Mouse (Mus musculus) forebrain, embryonic 16.5 days (tissue): ENCODE data around the gene Lsm2. TPM values are rescaled to one million over a fixed set of nuclear protein-coding genes. Genes with fewer than 3 reads are reported as not detected.
"Not testable (repeated sequence)": the region's sequence is repeated elsewhere in the genome, so short reads cannot be mapped to it uniquely, and the experiment has no call there.

ENCODE experiments used
- ATAC-seq: fragments of 200-750 bp; cut with Nextera tagmentation; 2 replicates; pipeline ENCODE4 v1.8.0; 2017; ENCODE audit warnings: mild to moderate bottlenecking, moderate library complexity
- H3K27ac ChIP-seq: fragments of 300-500 bp; sonication (generic); 2 replicates; pipeline ENCODE4 v1.5.1; 2014; ENCODE audit warnings: low read length, control low read depth
- H3K27me3 ChIP-seq: fragments of 300-500 bp; sonication (generic); replicated peaks from 2 replicates; pipeline ENCODE4 v1.6.1; 2014; ENCODE audit warnings: low read length; ENCODE audit not compliant: control insufficient read depth, insufficient read depth
- H3K36me3 ChIP-seq: fragments of 300-500 bp; sonication (generic); 2 replicates; pipeline ENCODE4 v1.6.1; 2014; ENCODE audit not compliant: control insufficient read depth, insufficient read depth
- H3K4me1 ChIP-seq: fragments of 300-500 bp; sonication (generic); replicated peaks from 2 replicates; pipeline ENCODE4 v1.6.1; 2014; ENCODE audit warnings: low read length; ENCODE audit not compliant: control insufficient read depth, insufficient read depth
- H3K4me2 ChIP-seq: fragments of 300-500 bp; sonication (generic); 2 replicates; pipeline ENCODE4 v1.6.1; 2014; ENCODE audit warnings: mild to moderate bottlenecking, low read length, control low read depth
- H3K4me3 ChIP-seq: fragments of 300-500 bp; sonication (generic); replicated peaks from 2 replicates; pipeline ENCODE4 v1.5.1; 2014; ENCODE audit warnings: mild to moderate bottlenecking, low read length, control low read depth
- H3K9ac ChIP-seq: fragments of 300-500 bp; sonication (generic); replicated peaks from 2 replicates; pipeline ENCODE4 v1.6.1; 2014; ENCODE audit warnings: low read depth, low read length, control low read depth
- H3K9me3 ChIP-seq: fragments of 300-500 bp; sonication (generic); 2 replicates; pipeline ENCODE4 v1.6.1; 2016; ENCODE audit warnings: low read length; ENCODE audit not compliant: control insufficient read depth
- WGBS: fragments of 180-500 bp; shearing (Covaris S2); extraction: QIAGEN DNeasy Blood & Tissue Kit; methylation state at CpG from one replicate; pipeline ENCODE4 v1.1.7; 2014; 5-methylcytosine and 5-hydroxymethylcytosine counted together
- polyA plus RNA-seq: library from polyadenylated mRNA; unstranded; fragments of >200 nt; fragmentation: Nextera tagmentation; extraction: Ambion mirVana; gene quantifications from 2 replicates; pipeline ENCODE4 v1.2.1, GENCODE M21; 2015

Gene Lsm2
- polyA plus RNA-seq, 1 experiment from 2014 or later: 121 TPM

DNA sequence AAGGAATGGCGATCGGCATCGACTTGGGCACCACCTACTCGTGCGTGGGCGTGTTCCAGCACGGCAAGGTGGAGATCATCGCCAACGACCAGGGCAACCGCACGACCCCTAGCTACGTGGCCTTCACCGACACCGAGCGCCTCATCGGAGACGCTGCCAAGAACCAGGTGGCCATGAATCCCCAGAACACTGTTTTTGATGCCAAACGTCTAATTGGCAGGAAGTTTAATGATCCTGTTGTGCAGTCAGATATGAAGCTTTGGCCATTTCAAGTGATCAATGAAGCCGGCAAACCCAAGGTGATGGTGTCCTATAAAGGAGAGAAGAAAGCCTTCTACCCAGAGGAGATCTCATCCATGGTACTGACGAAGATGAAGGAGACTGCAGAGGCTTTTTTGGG is 4.7 kb upstream of the Lsm2 start:
- H3K9me3 ChIP-seq: no peaks in the 10 kb centered on the region
- H3K27me3 ChIP-seq: no peaks in the 10 kb centered on the region
- H3K36me3 ChIP-seq: no peaks in the 10 kb centered on the region
- no peak overlapping the region for H3K4me2 ChIP-seq
- no peak overlapping the region for H3K27ac ChIP-seq
- H3K9ac ChIP-seq: no peak overlapping the region
- H3K4me1 ChIP-seq: peaks cover 14% of the 10 kb centered on the region
- 95% methylated on average over 20 of the region's 20 CpGs for WGBS
- no peak overlapping the region for H3K4me3 ChIP-seq
- ATAC-seq: no peak

- H3K4me1 ChIP-seq: peaks cover 17% of the 10 kb centered on the region
- no peaks in the 10 kb centered on the region for H3K27me3 ChIP-seq
- H3K36me3 ChIP-seq: no peaks in the 10 kb centered on the region
- no peak overlapping the region for H3K27ac ChIP-seq
- WGBS: 92% methylated on average over 27 of the region's 27 CpGs
- H3K4me2 ChIP-seq: no peak overlapping the region
- no peak overlapping the region for H3K4me3 ChIP-seq
- no peaks in the 10 kb centered on the region for H3K9me3 ChIP-seq
- H3K9ac ChIP-seq: no peak overlapping the region
- ATAC-seq: no peak
Measured at GRCm38 (mm10) chr17:34978239-34978638, 3.4 kb upstream of the Lsm2 start.

GRCm38 (mm10) chr17:34979631-34980030 is 2.0 kb upstream of the Lsm2 start:
- Histone ChIP-seq H3K4me1 (peaks cover 17% of the 10 kb centered on the region), H3K27me3 (no peaks in the 10 kb centered on the region), H3K36me3 (no peaks in the 10 kb centered on the region), H3K9ac (no peak overlapping the region), H3K27ac (no peak overlapping the region), H3K9me3 (no peaks in the 10 kb centered on the region), H3K4me3 (no peak overlapping the region), H3K4me2 (no peak overlapping the region)
- no peak for ATAC-seq
- 94% methylated on average over 4 of the region's 4 CpGs for WGBS

DNA sequence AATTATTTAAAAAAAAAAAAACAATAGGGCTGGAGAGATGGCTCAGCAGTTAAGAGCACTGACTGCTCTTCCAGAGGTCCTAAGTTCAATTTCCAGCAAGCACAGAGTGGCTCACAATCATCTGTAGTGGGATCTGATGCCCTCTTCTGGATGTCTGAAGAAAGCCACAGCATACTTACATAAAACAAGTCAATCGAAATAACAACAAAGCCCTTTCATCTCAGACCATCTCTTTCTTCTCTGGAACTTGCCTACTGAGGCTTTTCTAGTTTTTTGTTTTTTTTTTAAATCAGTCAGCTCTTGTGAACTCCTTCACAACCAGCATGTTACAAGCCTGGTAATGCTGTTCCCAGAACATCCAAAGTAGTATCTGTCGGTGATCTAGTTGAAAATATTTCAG is 1.0 kb upstream of the Lsm2 start:
- Histone ChIP-seq H3K4me1 (peaks cover 17% of the 10 kb centered on the region), H3K4me3 (peak overlapping the region; percentile 89), H3K36me3 (no peaks in the 10 kb centered on the region), H3K9ac (peak overlapping the region; percentile 96), H3K27me3 (no peaks in the 10 kb centered on the region), H3K9me3 (no peaks in the 10 kb centered on the region), H3K27ac (peak overlapping the region; percentile 20; the same call in 1 of the 2 replicates), H3K4me2 (peak overlapping the region; percentile 93)
- WGBS: 17% methylated on average over 2 of the region's 2 CpGs
- ATAC-seq: no peak

- under 1% methylated on average over 15 of the region's 15 CpGs for WGBS
- H3K4me3 ChIP-seq: peak overlapping the region; percentile 89
- no peak; the same call in 1 of the 2 replicates for ATAC-seq
- H3K4me1 ChIP-seq: peaks cover 17% of the 10 kb centered on the region
- peak overlapping the region; percentile 93 for H3K4me2 ChIP-seq
- peak overlapping the region; percentile 98 for H3K27ac ChIP-seq
- peak overlapping the region; percentile 96 for H3K9ac ChIP-seq
- no peaks in the 10 kb centered on the region for H3K9me3 ChIP-seq
- peaks cover 6% of the 10 kb centered on the region for H3K36me3 ChIP-seq
- no peaks in the 10 kb centered on the region for H3K27me3 ChIP-seq
Measured at GRCm38 (mm10) chr17:34982328-34982727, 666 bp downstream of the Lsm2 start.

DNA sequence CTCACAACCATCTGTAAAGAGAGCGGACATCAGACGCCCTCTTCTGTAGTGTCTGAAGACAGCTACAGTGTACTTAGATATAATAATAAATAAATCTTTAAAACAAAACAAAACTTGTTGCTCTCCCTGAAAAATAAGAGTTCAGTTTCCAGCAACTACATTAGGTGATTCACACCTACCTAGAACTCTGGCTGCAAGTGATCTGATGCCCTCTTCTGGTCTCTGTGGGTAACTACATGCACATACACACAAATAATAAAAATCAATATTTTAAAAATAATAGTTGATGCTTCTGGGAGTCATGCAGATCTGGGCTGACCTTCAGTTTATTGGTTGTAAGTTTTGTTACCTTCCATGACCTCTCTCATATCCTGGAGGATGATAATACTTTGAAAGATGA is 2.6 kb downstream of the Lsm2 start:
- no peaks in the 10 kb centered on the region for H3K9me3 ChIP-seq
- H3K36me3 ChIP-seq: peaks cover 6% of the 10 kb centered on the region
- peaks cover 17% of the 10 kb centered on the region for H3K4me1 ChIP-seq
- WGBS: 69% methylated on average over 2 of the region's 2 CpGs
- H3K27ac ChIP-seq: no peak overlapping the region
- H3K9ac ChIP-seq: no peak overlapping the region
- H3K4me2 ChIP-seq: no peak overlapping the region
- no peak for ATAC-seq
- no peak overlapping the region for H3K4me3 ChIP-seq
- no peaks in the 10 kb centered on the region for H3K27me3 ChIP-seq

- H3K27me3 ChIP-seq: no peaks in the 10 kb centered on the region
- no peaks in the 10 kb centered on the region for H3K9me3 ChIP-seq
- no peaks in the 10 kb centered on the region for H3K36me3 ChIP-seq
Measured at GRCm38 (mm10) chr17:34994751-34995150, 13.1 kb downstream of the Lsm2 start.

DNA sequence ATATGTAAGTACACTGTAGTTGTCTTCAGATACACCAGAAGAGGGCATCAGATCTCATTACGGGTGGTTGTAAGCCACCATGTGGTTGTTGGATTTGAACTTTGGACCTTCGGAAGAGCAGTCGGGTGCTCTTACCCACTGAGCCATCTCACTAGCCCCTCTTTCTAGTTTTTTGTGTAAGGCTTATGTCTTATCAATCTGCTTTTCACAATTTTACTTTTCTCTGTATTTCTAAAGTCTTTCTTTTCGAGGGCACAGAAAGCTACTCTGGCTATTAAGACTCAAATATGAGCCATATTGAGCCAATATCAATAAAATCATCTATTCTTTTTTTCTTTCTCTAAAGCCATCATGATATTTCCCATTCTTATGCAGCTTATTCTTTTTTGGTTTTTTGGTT is 13.5 kb downstream of the Lsm2 start:
- H3K4me3 ChIP-seq, H3K27ac ChIP-seq, H3K27me3 ChIP-seq, H3K4me1 ChIP-seq, H3K4me2 ChIP-seq, H3K36me3 ChIP-seq, ATAC-seq, H3K9me3 ChIP-seq, H3K9ac ChIP-seq: not testable (repeated sequence)
- WGBS: 96% methylated on average over 4 of the region's 4 CpGs

More at GRCm38 (mm10) chr17:34994751-34995150, 13.1 kb downstream of the Lsm2 start:
- Histone ChIP-seq H3K4me3 (no peak overlapping the region), H3K4me2 (no peak overlapping the region), H3K9ac (no peak overlapping the region), H3K4me1 (peaks cover 5% of the 10 kb centered on the region), H3K27ac (no peak overlapping the region)
- no peak for ATAC-seq

DNA sequence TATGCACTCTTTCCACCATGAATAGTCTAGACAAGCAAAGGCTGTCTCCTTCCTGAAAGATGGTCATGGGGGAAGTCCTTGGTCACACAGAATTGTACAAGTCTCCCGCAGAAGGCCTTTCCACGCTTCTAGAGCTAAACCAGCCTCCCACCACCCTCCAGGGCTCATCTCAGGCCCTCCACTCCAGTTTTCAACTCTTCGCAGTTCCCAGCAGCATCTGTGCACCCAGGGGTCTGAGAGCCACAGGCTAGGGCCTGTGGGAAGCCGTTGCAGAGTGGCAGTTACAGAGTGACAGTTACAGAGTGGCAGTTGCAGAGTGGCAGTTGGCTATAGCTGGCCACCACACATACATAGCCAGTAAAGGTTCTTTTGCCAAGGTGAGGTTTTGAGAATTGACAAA is 14.3 kb downstream of the Lsm2 start:
- 99% methylated on average over 4 of the region's 4 CpGs for WGBS

DNA sequence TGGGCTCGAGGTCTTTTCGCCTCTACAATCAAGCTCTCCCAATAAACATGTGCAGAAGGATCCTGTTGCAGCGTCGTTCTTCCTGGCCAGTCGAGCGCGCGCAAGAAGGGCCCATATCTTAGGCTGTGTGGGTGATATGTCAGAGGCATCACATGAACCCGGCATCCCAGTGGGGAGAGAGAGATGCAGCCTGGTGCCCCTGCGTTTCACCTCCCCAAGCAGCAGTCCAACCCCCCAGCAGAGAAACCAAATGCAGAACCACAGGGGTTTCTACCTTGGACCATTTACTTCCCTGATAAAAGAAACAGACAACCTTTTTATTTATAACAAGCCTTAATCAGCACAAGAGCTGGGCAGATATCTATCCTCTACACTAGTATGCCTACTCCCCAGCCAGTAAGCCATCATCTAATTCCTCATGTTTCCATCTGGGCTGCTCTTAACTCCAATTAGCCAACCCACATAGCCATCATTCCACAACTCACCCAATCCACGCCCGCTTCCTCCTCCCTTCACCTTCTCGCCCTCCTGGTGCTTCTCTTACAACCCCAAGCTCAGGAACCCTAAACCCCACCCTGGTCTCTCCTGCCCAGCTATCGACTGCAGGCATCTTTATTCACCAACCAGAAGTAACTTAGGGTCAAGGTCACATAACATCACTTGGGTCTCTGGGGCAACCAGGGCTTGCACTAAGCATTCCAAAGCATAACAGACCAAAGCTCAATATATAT is 14.9 kb downstream of the Lsm2 start:
- no peak overlapping the region for H3K9ac ChIP-seq
- no peaks in the 10 kb centered on the region for H3K27me3 ChIP-seq
- H3K36me3 ChIP-seq: no peaks in the 10 kb centered on the region
- H3K4me2 ChIP-seq: no peak overlapping the region
- peaks cover 9% of the 10 kb centered on the region for H3K4me1 ChIP-seq
- WGBS: 92% methylated on average over 12 of the region's 14 CpGs
- no peak overlapping the region for H3K27ac ChIP-seq
- no peak overlapping the region for H3K4me3 ChIP-seq
- no peak for ATAC-seq
- no peaks in the 10 kb centered on the region for H3K9me3 ChIP-seq

More for the DNA sequence above, 14.3 kb downstream of the Lsm2 start:
- not testable (repeated sequence) for H3K4me2 ChIP-seq, H3K27me3 ChIP-seq, H3K36me3 ChIP-seq, ATAC-seq, H3K27ac ChIP-seq, H3K4me1 ChIP-seq, H3K9me3 ChIP-seq, H3K4me3 ChIP-seq, H3K9ac ChIP-seq
